Mouse (Mus musculus) kidney, embryonic 16.5 days (tissue): ENCODE results near the gene Vmn1r44. TPM values are rescaled to one million over a fixed set of nuclear protein-coding genes. Genes with fewer than 3 reads are reported as not detected.
"Not testable (repeated sequence)": the region's sequence is repeated elsewhere in the genome, so short reads cannot be mapped to it uniquely, and the experiment has no call there.

Experiments
- ATAC-seq: fragments of 200-750 bp; cut with Nextera tagmentation; 2 replicates; pipeline ENCODE4 v1.8.0; 2017; ENCODE audit warnings: moderate TSS enrichment; ENCODE audit not compliant: low FRiP score, low TSS enrichment
- H3K27ac ChIP-seq: fragments of 300-500 bp; sonication (generic); 2 replicates; pipeline ENCODE4 v1.5.1; 2014; ENCODE audit warnings: low read length
- H3K27me3 ChIP-seq: fragments of 300-500 bp; sonication (generic); 2 replicates; pipeline ENCODE4 v1.6.1; 2014; ENCODE audit warnings: low read length, control low read depth, mixed read lengths; ENCODE audit not compliant: insufficient read depth
- H3K36me3 ChIP-seq: fragments of 300-500 bp; sonication (generic); 2 replicates; pipeline ENCODE4 v1.6.1; 2014; ENCODE audit warnings: low read length, control low read depth, mixed read lengths; ENCODE audit not compliant: insufficient read depth
- H3K4me1 ChIP-seq: fragments of 300-500 bp; sonication (generic); 2 replicates; pipeline ENCODE4 v1.6.1; 2014; ENCODE audit warnings: low read length, control low read depth, mixed read lengths; ENCODE audit not compliant: insufficient read depth
- H3K4me2 ChIP-seq: fragments of 300-500 bp; sonication (generic); replicated peaks from 2 replicates; pipeline ENCODE4 v1.6.1; 2014; ENCODE audit warnings: low read depth, low read length
- H3K4me3 ChIP-seq: fragments of 300-500 bp; sonication (generic); 2 replicates; pipeline ENCODE4 v1.5.1; 2014; ENCODE audit warnings: mild to moderate bottlenecking, low read length
- H3K9ac ChIP-seq: fragments of 300-500 bp; sonication (generic); replicated peaks from 2 replicates; pipeline ENCODE4 v1.6.1; 2014; ENCODE audit warnings: low read length
- H3K9me3 ChIP-seq: fragments of 300-500 bp; sonication (generic); 2 replicates; pipeline ENCODE4 v1.6.1; 2016; ENCODE audit warnings: low read length, control low read depth
- WGBS: fragments of 180-500 bp; shearing (Covaris S2); extraction: QIAGEN DNeasy Blood & Tissue Kit; methylation state at CpG from one replicate; pipeline ENCODE4 v1.1.7; 2014; 5-methylcytosine and 5-hydroxymethylcytosine counted together
- polyA plus RNA-seq: library from polyadenylated mRNA; unstranded; fragments of >200 nt; fragmentation: Nextera tagmentation; extraction: Ambion mirVana; gene quantifications from 2 replicates; pipeline ENCODE4 v1.2.1, GENCODE M21; 2015

Gene Vmn1r44
- not detected in 2 replicates for polyA plus RNA-seq

GRCm38 (mm10) chr6:89883360-89883759, at the start of gene Vmn1r44:
Gene Vmn1r44 (plus strand): TSS chr6:89883660.
- H3K27ac ChIP-seq, result no peak within 1 kb of the TSS
- H3K9ac ChIP-seq, result no peak within 1 kb of the TSS
- ATAC-seq, result no peak
- no peaks in the 10 kb centered on the region for H3K36me3 ChIP-seq
- no peaks in the 10 kb centered on the region for H3K27me3 ChIP-seq
- no peak within 1 kb of the TSS for H3K4me3 ChIP-seq
- no peaks in the 10 kb centered on the region for H3K4me1 ChIP-seq
- H3K4me2 ChIP-seq, result no peak within 1 kb of the TSS
- 71% methylated on average over 1 of the region's 1 CpGs for WGBS
- no peaks in the 10 kb centered on the region for H3K9me3 ChIP-seq

- H3K36me3 ChIP-seq, result no peaks in the 10 kb centered on the region
- H3K4me1 ChIP-seq, result no peaks in the 10 kb centered on the region
- H3K27ac ChIP-seq, result no peak overlapping the region
- no peak for ATAC-seq
- no peak overlapping the region for H3K4me3 ChIP-seq
- H3K9ac ChIP-seq, result no peak overlapping the region
- peaks cover 7% of the 10 kb centered on the region; the same call in 1 of the 2 replicates for H3K9me3 ChIP-seq
- H3K4me2 ChIP-seq, result no peak overlapping the region
- no peaks in the 10 kb centered on the region for H3K27me3 ChIP-seq
- 85% methylated on average over 3 of the region's 3 CpGs for WGBS
Measured at GRCm38 (mm10) chr6:89857552-89857951, 25.9 kb upstream of the Vmn1r44 start.

GRCm38 (mm10) chr6:89859839-89860238, 23.6 kb upstream of the Vmn1r44 start:
- no peak overlapping the region for H3K27ac ChIP-seq
- no peaks in the 10 kb centered on the region for H3K36me3 ChIP-seq
- ATAC-seq, result no peak
- H3K4me1 ChIP-seq, result no peaks in the 10 kb centered on the region
- H3K27me3 ChIP-seq, result no peaks in the 10 kb centered on the region
- WGBS, result 81% methylated on average over 2 of the region's 2 CpGs
- H3K4me3 ChIP-seq, result no peak overlapping the region
- H3K9me3 ChIP-seq, result peaks cover 10% of the 10 kb centered on the region
- H3K4me2 ChIP-seq, result no peak overlapping the region
- no peak overlapping the region for H3K9ac ChIP-seq

DNA sequence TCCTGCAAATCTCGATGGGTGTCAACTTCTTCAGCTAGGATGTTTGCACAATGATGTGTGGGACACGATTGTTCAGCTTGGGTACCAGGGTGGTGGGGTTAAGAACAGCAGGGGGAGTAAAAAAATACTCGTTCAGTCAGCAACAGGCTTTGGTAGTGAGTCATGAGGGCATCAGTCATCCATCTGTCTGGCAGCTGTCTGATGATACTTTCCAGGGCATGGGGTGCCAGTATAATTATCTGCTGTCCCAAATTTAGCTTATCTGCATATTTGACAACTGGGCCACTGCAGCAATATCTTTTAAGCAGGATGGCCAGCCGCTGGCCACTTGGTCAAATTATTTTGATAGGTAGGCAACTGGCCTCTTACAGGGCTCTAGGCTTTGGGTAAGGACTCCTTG, 19.7 kb upstream of the Vmn1r44 start:
- 73% methylated on average over 4 of the region's 4 CpGs for WGBS
- no peak for ATAC-seq

GRCm38 (mm10) chr6:89867276-89867675, 16.2 kb upstream of the Vmn1r44 start:
- Histone ChIP-seq H3K9me3 (peaks cover 17% of the 10 kb centered on the region), H3K4me3 (no peak overlapping the region), H3K36me3 (no peaks in the 10 kb centered on the region), H3K27ac (no peak overlapping the region), H3K9ac (no peak overlapping the region), H3K27me3 (no peaks in the 10 kb centered on the region), H3K4me2 (no peak overlapping the region), H3K4me1 (no peaks in the 10 kb centered on the region)
- WGBS, result 96% methylated on average over 2 of the region's 2 CpGs
- no peak for ATAC-seq

More for the DNA sequence above, 19.7 kb upstream of the Vmn1r44 start:
- Histone ChIP-seq H3K36me3 (no peaks in the 10 kb centered on the region), H3K4me2 (no peak overlapping the region), H3K9ac (no peak overlapping the region), H3K4me1 (no peaks in the 10 kb centered on the region), H3K27ac (no peak overlapping the region), H3K27me3 (no peaks in the 10 kb centered on the region), H3K4me3 (no peak overlapping the region), H3K9me3 (peaks cover 22% of the 10 kb centered on the region)

DNA sequence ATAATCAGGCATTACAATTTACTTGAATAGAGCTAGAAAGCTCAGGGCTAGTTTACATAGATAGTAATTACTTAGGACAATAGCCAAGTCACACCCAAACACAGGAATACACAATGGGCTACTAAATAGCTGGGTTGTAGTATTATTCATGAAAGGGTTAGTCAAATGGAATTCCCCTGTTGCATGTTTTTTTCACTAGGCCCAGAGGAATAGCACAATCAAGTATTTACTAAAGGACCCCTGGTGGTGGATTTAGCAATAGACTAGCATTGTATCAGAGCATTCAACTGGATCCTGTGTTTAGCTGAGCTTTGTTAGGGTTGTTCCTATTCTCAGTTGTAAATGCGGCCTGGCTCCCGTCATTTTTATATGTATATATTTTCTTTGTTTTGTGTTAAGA, 15.5 kb upstream of the Vmn1r44 start:
- no peaks in the 10 kb centered on the region for H3K4me1 ChIP-seq
- H3K27ac ChIP-seq, result no peak overlapping the region
- no peak for ATAC-seq
- no peak overlapping the region for H3K4me2 ChIP-seq
- WGBS, result 89% methylated on average over 2 of the region's 2 CpGs
- no peaks in the 10 kb centered on the region for H3K27me3 ChIP-seq
- H3K9me3 ChIP-seq, result peaks cover 17% of the 10 kb centered on the region
- no peak overlapping the region for H3K9ac ChIP-seq
- no peaks in the 10 kb centered on the region for H3K36me3 ChIP-seq
- no peak overlapping the region for H3K4me3 ChIP-seq

DNA sequence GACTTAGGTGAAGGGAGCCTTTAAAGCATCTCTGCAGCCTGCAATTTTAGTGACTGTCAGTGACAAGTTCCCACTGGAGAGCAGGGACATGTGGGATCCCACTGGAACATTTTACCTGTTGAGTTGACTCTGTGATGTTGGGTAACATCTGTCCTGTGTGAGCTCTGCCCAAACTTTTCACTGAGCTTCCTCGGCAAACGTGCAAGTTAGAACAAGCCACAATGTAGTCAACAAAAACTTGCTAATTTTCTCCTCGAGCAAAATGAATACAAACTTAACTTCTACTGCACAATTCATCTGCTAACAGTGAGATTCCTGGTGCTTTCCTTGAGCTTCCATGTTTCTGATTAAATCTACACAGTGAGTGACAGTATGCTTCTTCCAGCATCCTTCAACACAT, 7.1 kb upstream of the Vmn1r44 start, which contains the start of the genes Vmn1r42 and Vmn1r43:
Gene Vmn1r42 (minus strand): TSS at position 101 of the 400 bp plus-strand sequence.
Gene Vmn1r43 (minus strand): TSS at position 101 of the 400 bp plus-strand sequence.
- H3K27me3 ChIP-seq, H3K4me1 ChIP-seq, H3K4me3 ChIP-seq, H3K9ac ChIP-seq, H3K36me3 ChIP-seq, H3K27ac ChIP-seq, H3K4me2 ChIP-seq, ATAC-seq, H3K9me3 ChIP-seq: not testable (repeated sequence)
- WGBS, result 87% methylated on average over 3 of the region's 3 CpGs

GRCm38 (mm10) chr6:89876963-89877362, 6.5 kb upstream of the Vmn1r44 start:
- ATAC-seq, result no peak
- H3K27ac ChIP-seq, result no peak overlapping the region
- H3K9me3 ChIP-seq, result no peaks in the 10 kb centered on the region
- no peak overlapping the region for H3K4me2 ChIP-seq
- H3K27me3 ChIP-seq, result no peaks in the 10 kb centered on the region
- no peaks in the 10 kb centered on the region for H3K4me1 ChIP-seq
- WGBS, result 91% methylated on average over 2 of the region's 2 CpGs
- no peak overlapping the region for H3K9ac ChIP-seq
- H3K4me3 ChIP-seq, result no peak overlapping the region
- no peaks in the 10 kb centered on the region for H3K36me3 ChIP-seq

- Histone ChIP-seq H3K4me3 (no peak overlapping the region), H3K36me3 (no peaks in the 10 kb centered on the region), H3K27ac (no peak overlapping the region), H3K4me2 (no peak overlapping the region), H3K4me1 (no peaks in the 10 kb centered on the region), H3K27me3 (no peaks in the 10 kb centered on the region), H3K9me3 (no peaks in the 10 kb centered on the region), H3K9ac (no peak overlapping the region)
- no peak for ATAC-seq
Measured at GRCm38 (mm10) chr6:89880867-89881266, 2.6 kb upstream of the Vmn1r44 start.

DNA sequence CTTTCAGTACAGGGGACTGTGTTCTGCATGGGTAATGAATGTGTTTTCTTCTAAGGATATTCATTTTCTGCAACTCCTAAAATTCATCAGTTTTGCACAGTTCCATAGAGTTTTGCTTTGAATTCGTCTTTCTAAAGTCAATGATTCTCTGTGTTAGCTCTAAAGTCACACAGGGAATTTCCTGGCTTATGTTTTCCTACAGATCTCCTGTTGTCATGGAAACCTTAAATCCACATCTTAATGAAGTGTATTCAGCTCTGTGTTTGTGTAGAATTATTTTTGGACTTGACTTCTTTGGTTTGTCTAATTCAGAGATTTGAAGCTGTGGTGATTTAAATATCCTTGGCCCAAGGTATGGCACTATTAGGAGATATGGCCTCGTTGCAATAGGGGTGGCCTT, 352 bp downstream of the Vmn1r44 start:
- Histone ChIP-seq H3K36me3 (no peaks in the 10 kb centered on the region), H3K4me1 (no peaks in the 10 kb centered on the region), H3K4me2 (no peak overlapping the region), H3K4me3 (no peak overlapping the region), H3K27ac (no peak overlapping the region), H3K27me3 (no peaks in the 10 kb centered on the region), H3K9ac (no peak overlapping the region), H3K9me3 (no peaks in the 10 kb centered on the region)
- WGBS, result 56% methylated on average over 2 of the region's 2 CpGs
- ATAC-seq, result no peak
